Mouse (Mus musculus) cortical plate, adult 2 months (tissue): ENCODE measurements at regions not wholly inside any gene's neighbourhood (a gene's known extent, or its start where the extent isn't known, plus 50 kb on each side); places are given as distances from the start of the nearest gene placed in this dataset.
"Not testable (repeated sequence)": the region's sequence is repeated elsewhere in the genome, so short reads cannot be mapped to it uniquely, and the experiment has no call there.

Source experiments
- H3K27ac ChIP-seq: fragments of 200-500 bp; 2 replicates; pipeline ENCODE4 v1.5.1; 2012; ENCODE audit warnings: low read length, control low read depth, inconsistent platforms; ENCODE audit not compliant: insufficient read depth
- H3K4me1 ChIP-seq: fragments of 200-500 bp; 2 replicates; pipeline ENCODE4 v1.6.1; 2011; ENCODE audit warnings: low read length; ENCODE audit not compliant: control insufficient read depth, insufficient read depth
- H3K4me3 ChIP-seq: fragments of 200-500 bp; 2 replicates; pipeline ENCODE4 v1.5.1; 2011; ENCODE audit warnings: mild to moderate bottlenecking, low read length, control low read depth; ENCODE audit not compliant: insufficient read depth
- CTCF ChIP-seq: fragments of 200-500 bp; IDR thresholded peaks from 2 replicates; pipeline ENCODE4 v1.5.1; 2011; ENCODE audit warnings: mild to moderate bottlenecking, control low read depth, low read length; ENCODE audit not compliant: insufficient read depth; ENCODE audit errors: extremely low read depth
- POLR2A ChIP-seq: fragments of 200-500 bp; IDR thresholded peaks from 2 replicates; pipeline ENCODE4 v1.6.1; 2011; ENCODE audit warnings: mild to moderate bottlenecking, low read length, control low read depth; ENCODE audit not compliant: insufficient read depth; ENCODE audit errors: extremely low read depth

GRCm38 (mm10) chr6:69732866-69733265, 1059.2 kb downstream of the Rpia start:
- H3K27ac ChIP-seq, H3K4me3 ChIP-seq, H3K4me1 ChIP-seq: not testable (repeated sequence)
- TF ChIP-seq CTCF: 0 out of 2 replicates have a peak, but pooled peaks have one; percentile 11

- H3K4me1 ChIP-seq: no peaks in the 10 kb centered on the region
- H3K4me3 ChIP-seq: no peak overlapping the region
- TF ChIP-seq CTCF (no peak), POLR2A (no peak)
- no peak overlapping the region for H3K27ac ChIP-seq
These were observed 1065.7 kb downstream of the Rpia start for GRCm38 (mm10) chr6:69726362-69726761.

GRCm38 (mm10) chr6:69702813-69703212, 1089.2 kb downstream of the Rpia start:
- H3K4me1 ChIP-seq, H3K27ac ChIP-seq, H3K4me3 ChIP-seq: not testable (repeated sequence)

GRCm38 (mm10) chr6:69681172-69681571, 1110.9 kb downstream of the Rpia start:
- H3K27ac ChIP-seq: no peak overlapping the region
- H3K4me3 ChIP-seq: no peak overlapping the region
- no peaks in the 10 kb centered on the region for H3K4me1 ChIP-seq
- TF ChIP-seq CTCF: no peak
- no peak for TF ChIP-seq POLR2A

- not testable (repeated sequence) for H3K4me3 ChIP-seq, H3K4me1 ChIP-seq, H3K27ac ChIP-seq
These were observed 1129.6 kb downstream of the Rpia start for GRCm38 (mm10) chr6:69662426-69662825.
